Mouse (Mus musculus): Measurements from ENCODE around the gene Robo1.

DNA sequence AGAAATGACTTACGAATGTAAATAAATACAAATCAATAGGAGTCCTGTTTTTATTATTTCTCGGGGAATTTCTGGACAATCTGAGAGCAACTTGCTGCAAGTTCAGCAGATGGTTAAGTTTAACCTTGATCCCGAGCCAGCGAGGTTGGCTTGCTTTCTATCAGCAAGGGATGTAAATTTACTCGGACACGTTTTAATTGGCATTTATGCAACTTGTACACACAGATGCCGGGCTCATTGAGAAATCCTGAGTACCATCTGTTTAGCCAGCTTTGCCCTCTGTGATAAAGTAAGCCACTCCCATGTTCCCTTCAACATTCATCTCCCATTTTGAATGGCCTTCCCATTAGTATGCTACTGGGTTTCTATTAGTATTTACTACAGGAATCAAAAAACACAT lies 580.0 kb downstream of the Robo1 start:
- TF ChIP-seq POLR2A (IDR thresholded peaks at IDR 0.05; ENCODE audit: low read depth, low read length) (no peak), CTCF (conservative IDR thresholded peaks at IDR 0.05; ENCODE audit: insufficient read depth, insufficient read length, low read depth, low read length) (no peak)
